Mouse (Mus musculus): ENCODE measurements at regions not wholly inside any gene's neighbourhood (a gene's known extent, or its start where the extent isn't known, plus 50 kb on each side); places are given as distances from the start of the nearest gene placed in this dataset.

DNA sequence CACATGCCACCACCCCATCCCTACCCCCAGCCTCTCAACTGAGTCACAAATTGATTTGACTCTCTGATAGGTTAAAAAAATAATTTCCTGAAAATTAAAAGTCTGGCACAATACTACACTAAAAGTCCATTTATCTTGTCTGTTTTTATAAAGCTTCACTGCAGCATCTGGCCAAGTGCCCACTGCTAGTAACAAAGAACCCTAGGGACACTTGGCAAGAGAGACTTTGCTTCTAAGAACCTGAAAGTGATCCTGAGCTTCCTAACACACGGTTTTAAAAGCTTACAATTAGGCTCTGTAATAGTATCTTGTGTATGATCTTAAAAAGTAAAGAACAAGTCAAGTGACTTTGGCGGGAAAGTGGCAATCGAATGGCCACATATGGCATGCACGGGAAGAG, 288.3 kb downstream of the Epha4 start:
- TF ChIP-seq EP300 (IDR thresholded peaks at IDR 0.05; ENCODE audit: low read depth) (no peak), CTCF (IDR thresholded peaks at IDR 0.05; ENCODE audit: low read depth) (no peak)

Measured in liver, postnatal 0 days (tissue).